Mouse (Mus musculus): ENCODE results near the gene Lhfpl3.
"Not testable (repeated sequence)": the region's sequence is repeated elsewhere in the genome, so short reads cannot be mapped to it uniquely, and the experiment has no call there.

Lhfpl3 gene

GRCm38 (mm10) chr5:22745885-22746532 is at the start of gene Lhfpl3:
Gene Lhfpl3 (plus strand): TSS chr5:22746059.
- in situ Hi-C loops (cut with MboI, MseI), result no loop called here

- in situ Hi-C loops (cut with MboI, MseI), result not testable (repeated sequence)
Measured at GRCm38 (mm10) chr5:22706271-22706670, 39.6 kb upstream of the Lhfpl3 start.

- in situ Hi-C loops (cut with MboI, MseI), result no loop called here
Measured at GRCm38 (mm10) chr5:22745529-22745884, 352 bp upstream of the Lhfpl3 start.

GRCm38 (mm10) chr5:22746533-22747021 is 718 bp downstream of the Lhfpl3 start:
- in situ Hi-C loops (cut with MboI, MseI), result no loop called here

- in situ Hi-C loops (cut with MboI, MseI), result no loop called here
Measured at GRCm38 (mm10) chr5:22747305-22747704, 1.4 kb downstream of the Lhfpl3 start.

GRCm38 (mm10) chr5:22757261-22757660 is 11.4 kb downstream of the Lhfpl3 start:
- in situ Hi-C loops (cut with MboI, MseI), result no loop called here

- in situ Hi-C loops (cut with MboI, MseI), result no loop called here
Measured at GRCm38 (mm10) chr5:22770726-22771125, 24.9 kb downstream of the Lhfpl3 start.

GRCm38 (mm10) chr5:22795361-22795760 is 49.5 kb downstream of the Lhfpl3 start:
- in situ Hi-C loops (cut with MboI, MseI), result no loop called here

- in situ Hi-C loops (cut with MboI, MseI), result no loop called here
Measured at GRCm38 (mm10) chr5:22813426-22813825, 67.6 kb downstream of the Lhfpl3 start.

GRCm38 (mm10) chr5:22829822-22830450 is 84.1 kb downstream of the Lhfpl3 start:
- in situ Hi-C loops (cut with MboI, MseI), result no loop called here

- in situ Hi-C loops (cut with MboI, MseI), result no loop called here
Measured at GRCm38 (mm10) chr5:22851572-22851971, 105.7 kb downstream of the Lhfpl3 start.

GRCm38 (mm10) chr5:22853503-22853902 is 107.6 kb downstream of the Lhfpl3 start:
- in situ Hi-C loops (cut with MboI, MseI), result no loop called here

GRCm38 (mm10) chr5:22856480-22856879 is 110.6 kb downstream of the Lhfpl3 start:
- in situ Hi-C loops (cut with MboI, MseI), result no loop called here

- in situ Hi-C loops (cut with MboI, MseI), result no loop called here
Measured at GRCm38 (mm10) chr5:22861399-22861798, 115.5 kb downstream of the Lhfpl3 start.

GRCm38 (mm10) chr5:22869031-22869430 is 123.2 kb downstream of the Lhfpl3 start:
- in situ Hi-C loops (cut with MboI, MseI), result no loop called here

- in situ Hi-C loops (cut with MboI, MseI), result no loop called here
Measured at GRCm38 (mm10) chr5:22872417-22872816, 126.6 kb downstream of the Lhfpl3 start.

GRCm38 (mm10) chr5:22888345-22888744 is 142.5 kb downstream of the Lhfpl3 start:
- in situ Hi-C loops (cut with MboI, MseI), result no loop called here

GRCm38 (mm10) chr5:22889481-22889880 is 143.6 kb downstream of the Lhfpl3 start:
- in situ Hi-C loops (cut with MboI, MseI), result no loop called here

- in situ Hi-C loops (cut with MboI, MseI), result no loop called here
Measured at GRCm38 (mm10) chr5:22897228-22897627, 151.4 kb downstream of the Lhfpl3 start.

- in situ Hi-C loops (cut with MboI, MseI), result no loop called here
Measured at GRCm38 (mm10) chr5:22897656-22898289, 151.9 kb downstream of the Lhfpl3 start.

GRCm38 (mm10) chr5:22898593-22898992 is 152.7 kb downstream of the Lhfpl3 start:
- in situ Hi-C loops (cut with MboI, MseI), result no loop called here

GRCm38 (mm10) chr5:22899913-22900312 is 154.1 kb downstream of the Lhfpl3 start:
- in situ Hi-C loops (cut with MboI, MseI), result no loop called here

- in situ Hi-C loops (cut with MboI, MseI), result no loop called here
Measured at GRCm38 (mm10) chr5:22917197-22917596, 171.3 kb downstream of the Lhfpl3 start.
